Mouse (Mus musculus) CH12.LX (cell line): ENCODE data around the gene Pfdn6. TPM values are rescaled to one million over a fixed set of nuclear protein-coding genes. Genes with fewer than 3 reads are reported as not detected.
A peak's percentile ranks its signal among the peaks of the same experiment; 100 is the strongest.
"Not testable (repeated sequence)": the region's sequence is repeated elsewhere in the genome, so short reads cannot be mapped to it uniquely, and the experiment has no call there.

Experiments used
- DNase-seq: peaks from one replicate; pipeline ENCODE4 v3.0.0-alpha.2; 2013; ENCODE audit errors: extremely low read depth
- H3K27ac ChIP-seq: 2 replicates; pipeline ENCODE4 v1.5.1; 2012; ENCODE audit warnings: low read depth, mild to moderate bottlenecking, control low read depth, moderate library complexity; ENCODE audit not compliant: insufficient read depth
- H3K27me3 ChIP-seq: replicated peaks from 2 replicates; pipeline ENCODE3; 2012; ENCODE audit warnings: inconsistent platforms
- H3K36me3 ChIP-seq, 2 experiments: replicated peaks in 1 of 2; 2 replicates each; pipeline versions ENCODE3 to v1.6.1; 2012; ENCODE audit warnings: inconsistent platforms in 1 of 2, low read length in 1 of 2, mild to moderate bottlenecking in 1 of 2, mixed read lengths in 1 of 2, moderate library complexity in 1 of 2; ENCODE audit not compliant: control insufficient read depth in 1 of 2, insufficient read depth in 1 of 2
- H3K4me1 ChIP-seq, 2 experiments: 2 replicates each; pipeline ENCODE4 v1.6.1; 2012; ENCODE audit warnings: inconsistent platforms in 1 of 2, moderate library complexity in 1 of 2; ENCODE audit not compliant: insufficient read depth in 2 of 2, control insufficient read depth in 1 of 2
- H3K4me2 ChIP-seq: 2 replicates; pipeline ENCODE4 v1.6.1; 2012; ENCODE audit warnings: low read depth, mild to moderate bottlenecking, control low read depth; ENCODE audit not compliant: poor library complexity, insufficient read depth, severe bottlenecking
- H3K4me3 ChIP-seq, 3 experiments: fragments of 150-350 bp in 1 of 3; sonication (generic) in 1 of 3; replicated peaks in 1 of 3; 2 replicates each; pipeline versions ENCODE3 to v1.5.1; 2011 to 2012; ENCODE audit warnings: low read depth in 2 of 3, low read length in 2 of 3, mild to moderate bottlenecking in 2 of 3, moderate library complexity in 2 of 3, control low read depth in 1 of 3, improper control_type of control experiment in 1 of 3, inconsistent platforms in 1 of 3, mixed read lengths in 1 of 3; ENCODE audit not compliant: poor library complexity in 1 of 3
- H3K79me2 ChIP-seq: replicated peaks from 2 replicates; pipeline ENCODE4 v1.6.1; 2012; ENCODE audit warnings: mild to moderate bottlenecking, moderate library complexity; ENCODE audit not compliant: control insufficient read depth, poor library complexity, insufficient read depth, severe bottlenecking; ENCODE audit errors: extremely low read depth
- H3K9ac ChIP-seq: 2 replicates; pipeline ENCODE4 v1.6.1; 2012; ENCODE audit warnings: low read depth, mild to moderate bottlenecking, control low read depth, moderate library complexity; ENCODE audit not compliant: insufficient read depth
- H3K9me3 ChIP-seq: replicated peaks from 2 replicates; pipeline ENCODE3; 2012; ENCODE audit warnings: low read length, inconsistent platforms, mixed read lengths
- BHLHE40 ChIP-seq: IDR thresholded peaks from 2 replicates; pipeline ENCODE4 v1.6.1; 2011; ENCODE audit warnings: mild to moderate bottlenecking, low read depth, low read length, improper control_type of control experiment
- CHD1 ChIP-seq: IDR thresholded peaks from 2 replicates; pipeline ENCODE4 v1.6.1; 2012; ENCODE audit warnings: low read depth, low read length, improper control_type of control experiment, inconsistent platforms
- CHD2 ChIP-seq: IDR thresholded peaks from 2 replicates; pipeline ENCODE4 v1.6.1; 2011; ENCODE audit warnings: low read length, improper control_type of control experiment
- CTCF ChIP-seq, 2 experiments: IDR thresholded peaks in 1 of 2; conservative IDR thresholded peaks in 1 of 2; 2 replicates each; pipeline ENCODE4 v1.5.1; 2011 to 2012; ENCODE audit warnings: low read depth in 2 of 2, low read length in 2 of 2, improper control_type of control experiment in 1 of 2, inconsistent platforms in 1 of 2, mild to moderate bottlenecking in 1 of 2, moderate library complexity in 1 of 2
- E2F4 ChIP-seq: IDR thresholded peaks from 2 replicates; pipeline ENCODE4 v1.6.1; 2011; ENCODE audit warnings: low read depth, low read length, improper control_type of control experiment; ENCODE audit not compliant: insufficient replicate concordance
- EP300 ChIP-seq: IDR thresholded peaks from 2 replicates; pipeline ENCODE4 v1.6.1; 2011; ENCODE audit warnings: low read length, improper control_type of control experiment
- ETS1 ChIP-seq: conservative IDR thresholded peaks from 2 replicates; pipeline ENCODE4 v1.6.1; 2012; ENCODE audit warnings: low read depth, mild to moderate bottlenecking, inconsistent platforms, low read length, improper control_type of control experiment, moderate library complexity
- GABPA ChIP-seq: IDR thresholded peaks from 2 replicates; pipeline ENCODE4 v1.6.1; 2012; ENCODE audit warnings: low read depth, low read length, improper control_type of control experiment, inconsistent platforms; ENCODE audit not compliant: insufficient replicate concordance
- HCFC1 ChIP-seq: IDR thresholded peaks from 2 replicates; pipeline ENCODE4 v1.6.1; 2012; ENCODE audit warnings: low read depth, mild to moderate bottlenecking, inconsistent platforms, low read length, improper control_type of control experiment
- JUN ChIP-seq: IDR thresholded peaks from 2 replicates; pipeline ENCODE4 v1.6.1; 2011; ENCODE audit warnings: low read depth, mild to moderate bottlenecking, low read length, improper control_type of control experiment, moderate library complexity; ENCODE audit not compliant: insufficient read depth
- JUND ChIP-seq: conservative IDR thresholded peaks from 2 replicates; pipeline ENCODE4 v1.6.1; 2011; ENCODE audit warnings: low read depth, low read length, improper control_type of control experiment
- MXI1 ChIP-seq: IDR thresholded peaks from 2 replicates; pipeline ENCODE4 v1.6.1; 2011; ENCODE audit warnings: mild to moderate bottlenecking, low read depth, low read length, improper control_type of control experiment
- MYC ChIP-seq: IDR thresholded peaks from 2 replicates; pipeline ENCODE4 v1.6.1; 2011; ENCODE audit warnings: low read depth, mild to moderate bottlenecking, improper control_type of control experiment, low read length
- NELFE ChIP-seq: IDR thresholded peaks from 2 replicates; pipeline ENCODE4 v1.6.1; 2011; ENCODE audit warnings: low read depth, low read length, improper control_type of control experiment
- PAX5 ChIP-seq: IDR thresholded peaks from 2 replicates; pipeline ENCODE4 v1.6.1; 2012; ENCODE audit warnings: low read length, inconsistent platforms, mixed read lengths
- POLR2AphosphoS2 ChIP-seq: IDR thresholded peaks from 2 replicates; pipeline ENCODE4 v1.6.1; 2011; ENCODE audit warnings: low read depth, low read length, improper control_type of control experiment
- RAD21 ChIP-seq: IDR thresholded peaks from 2 replicates; pipeline ENCODE4 v1.6.1; 2011; ENCODE audit warnings: low read depth, mild to moderate bottlenecking, low read length, improper control_type of control experiment, moderate library complexity
- SIN3A ChIP-seq: IDR thresholded peaks from 2 replicates; pipeline ENCODE4 v1.6.1; 2012; ENCODE audit warnings: low read length, improper control_type of control experiment, inconsistent platforms
- SMC3 ChIP-seq: IDR thresholded peaks from 2 replicates; pipeline ENCODE4 v1.6.1; 2011; ENCODE audit warnings: low read depth, low read length, improper control_type of control experiment
- TBP ChIP-seq: conservative IDR thresholded peaks from 2 replicates; pipeline ENCODE4 v1.6.1; 2011; ENCODE audit warnings: low read depth, low read length, improper control_type of control experiment
- UBTF ChIP-seq: IDR thresholded peaks from 2 replicates; pipeline ENCODE4 v1.6.1; 2012; ENCODE audit warnings: low read depth, mild to moderate bottlenecking, inconsistent platforms, low read length, improper control_type of control experiment, moderate library complexity
- USF2 ChIP-seq: conservative IDR thresholded peaks from 2 replicates; pipeline ENCODE4 v1.6.1; 2011; ENCODE audit warnings: low read depth, low read length, improper control_type of control experiment
- ZNF384 ChIP-seq: IDR thresholded peaks from 2 replicates; pipeline ENCODE4 v1.6.1; 2012; ENCODE audit warnings: low read depth, low read length, improper control_type of control experiment, inconsistent platforms
- dilution Hi-C: fragments of 300-500 bp; cut with MboI; formaldehyde crosslinking; loops from 2 replicates; pipeline ENCODE4 v1.14.3; 2020; ENCODE audit warnings: low sequenced_read_pairs; ENCODE audit not compliant: extremely low pct_unique_long_range_greater_than_20kb, extremely low pct_ligation_motif_present
- in situ Hi-C: fragments of 300-500 bp; cut with MboI; formaldehyde crosslinking; loops from 3 replicates; pipeline ENCODE4 v1.14.3; 2019; ENCODE audit warnings: low sequenced_read_pairs, low pct_ligation_motif_present, low pct_unique_long_range_greater_than_20kb, mixed read lengths
- polyA plus RNA-seq: library from polyadenylated mRNA; unstranded; fragments of >175 nt; gene quantifications from 2 replicates; pipeline ENCODE4 v1.2.1, GENCODE M21; 2012; ENCODE audit warnings: low read depth; ENCODE audit not compliant: insufficient read length
- total RNA-seq, 2 experiments: library from RNA; depleted of rRNA; stranded (reverse); fragments of 300-350 nt in 1 of 2; fragments of >200 nt in 1 of 2; gene quantifications; 2 replicates each; pipeline ENCODE4 v1.2.3; 2012 to 2014

Pfdn6 gene
- total and polyA plus RNA-seq, 3 experiments, result 92.3 to 140 (median 109) TPM

- Histone ChIP-seq H3K36me3 (no peaks in the 10 kb centered on the region), H3K9ac (no peak overlapping the region), H3K79me2 (no peaks in the 10 kb centered on the region), H3K4me1 (no peaks in the 10 kb centered on the region), H3K9me3 (no peaks in the 10 kb centered on the region), H3K27me3 (peaks cover 3% of the 10 kb centered on the region), H3K27ac (no peak overlapping the region), H3K4me3 (no peak overlapping the region), H3K4me2 (no peak overlapping the region)
- in situ Hi-C loops (no loop called here), dilution Hi-C loops (no loop called here)
- no peak for TF ChIP-seq SIN3A
- no peak for TF ChIP-seq BHLHE40
- no peak for TF ChIP-seq JUND
- TF ChIP-seq CTCF (conservative IDR thresholded peaks at IDR 0.05 in 1 of 2, IDR thresholded peaks at IDR 0.05 in 1 of 2; ENCODE audit: low read depth in 2 of 2, low read length in 2 of 2), result peak; percentile 70 to 79
- peak; percentile 75 for TF ChIP-seq RAD21
- TF ChIP-seq ZNF384, result peak; percentile 92
- TF ChIP-seq MYC, result peak; percentile 98
- peak; percentile 73 for TF ChIP-seq SMC3
- peak; percentile 86 for DNase-seq
These were observed 42.9 kb downstream of the Pfdn6 start for GRCm38 (mm10) chr17:33897114-33897794.

- H3K27ac ChIP-seq, H3K9me3 ChIP-seq, dilution Hi-C loops, H3K27me3 ChIP-seq, H3K36me3 ChIP-seq, H3K4me2 ChIP-seq, DNase-seq, in situ Hi-C loops, H3K4me1 ChIP-seq, H3K9ac ChIP-seq, H3K4me3 ChIP-seq: not testable (repeated sequence)
- H3K79me2 ChIP-seq, result peaks cover 17% of the 10 kb centered on the region
These were observed 47.1 kb downstream of the Pfdn6 start for GRCm38 (mm10) chr17:33893011-33893410.

- Histone ChIP-seq H3K27ac (no peak overlapping the region), H3K36me3 (no peaks in the 10 kb centered on the region), H3K9ac (no peak overlapping the region), H3K27me3 (peaks cover 3% of the 10 kb centered on the region), H3K4me2 (no peak overlapping the region), H3K9me3 (no peaks in the 10 kb centered on the region), H3K79me2 (peaks cover 23% of the 10 kb centered on the region), H3K4me3 (no peak overlapping the region), H3K4me1 (peaks cover 0 to 11% of the 10 kb centered on the region in 2 experiments; a peak in 1 of 4 replicates)
- dilution Hi-C loops (no loop called here), in situ Hi-C loops (no loop called here)
- TF ChIP-seq JUND (no peak), MXI1 (no peak), JUN (no peak), USF2 (no peak), CHD1 (no peak), TBP (no peak), CHD2 (no peak), PAX5 (no peak), SIN3A (no peak), ETS1 (no peak), CTCF (conservative IDR thresholded peaks at IDR 0.05 in 1 of 2, IDR thresholded peaks at IDR 0.05 in 1 of 2; ENCODE audit: low read depth in 2 of 2, low read length in 2 of 2) (no peak), HCFC1 (no peak), EP300 (no peak), NELFE (no peak), UBTF (no peak), POLR2AphosphoS2 (no peak), E2F4 (no peak), GABPA (no peak)
- DNase-seq, result no peak
These were observed 47.7 kb downstream of the Pfdn6 start for GRCm38 (mm10) chr17:33892429-33892828.
